Mouse (Mus musculus) liver, postnatal 0 days (tissue): ENCODE measurements around the gene Qars.

Source experiments
- CTCF ChIP-seq: sonication (generic); IDR thresholded peaks from 2 replicates; pipeline ENCODE4 v1.5.1; 2016; ENCODE audit warnings: antibody characterized with exemption, low read depth
- EP300 ChIP-seq: IDR thresholded peaks from 2 replicates; pipeline ENCODE4 v1.6.1; 2016; ENCODE audit warnings: antibody characterized with exemption, low read depth, mild to moderate bottlenecking

GRCm38 (mm10) chr9:108508776-108509175, 1.3 kb downstream of the Qars start:
- TF ChIP-seq CTCF = no peak
- TF ChIP-seq EP300 = no peak
